Mouse (Mus musculus) cerebellum, adult 2 months (tissue): ENCODE results near the gene Tor1aip1. TPM values are rescaled to one million over a fixed set of nuclear protein-coding genes. Genes with fewer than 3 reads are reported as not detected.

Experiments used
- DNase-seq, 2 experiments: peaks; one replicate each; pipeline ENCODE4 v3.0.0; 2021
- H3K27ac ChIP-seq: fragments of 200-500 bp; 2 replicates; pipeline ENCODE4 v1.5.1; 2012; ENCODE audit warnings: low read length, control low read depth, inconsistent platforms; ENCODE audit not compliant: insufficient read depth
- H3K27me3 ChIP-seq: fragments of 200-500 bp; 2 replicates; pipeline ENCODE4 v1.6.1; 2012; ENCODE audit warnings: inconsistent platforms, mild to moderate bottlenecking, low read length, moderate library complexity; ENCODE audit not compliant: control insufficient read depth, insufficient read depth
- H3K4me1 ChIP-seq: fragments of 200-500 bp; 2 replicates; pipeline ENCODE4 v1.6.1; 2011; ENCODE audit warnings: low read length; ENCODE audit not compliant: control insufficient read depth, insufficient read depth
- H3K4me3 ChIP-seq: fragments of 200-500 bp; replicated peaks from 2 replicates; pipeline ENCODE3; 2011; ENCODE audit warnings: mild to moderate bottlenecking, low read depth, low read length, control low read depth; ENCODE audit not compliant: insufficient read depth
- CTCF ChIP-seq: fragments of 200-500 bp; IDR thresholded peaks from 2 replicates; pipeline ENCODE4 v1.5.1; 2011; ENCODE audit warnings: low read depth, mild to moderate bottlenecking, control low read depth, low read length, moderate library complexity, borderline replicate concordance; ENCODE audit not compliant: insufficient read depth
- POLR2A ChIP-seq: fragments of 200-500 bp; IDR thresholded peaks from 2 replicates; pipeline ENCODE4 v1.6.1; 2011; ENCODE audit warnings: low read length, control low read depth, borderline replicate concordance; ENCODE audit not compliant: insufficient read depth
- WGBS: fragments of 180-500 bp; shearing (Covaris S2); methylation state at CpG from one replicate; pipeline ENCODE4 v1.1.7; 2018; 5-methylcytosine and 5-hydroxymethylcytosine counted together
- polyA plus RNA-seq: library from polyadenylated mRNA; depleted of rRNA; stranded (reverse); fragments of >200 nt; gene quantifications from 2 replicates; pipeline ENCODE4 v1.2.3, GENCODE M21; 2012; rRNA removed

Gene Tor1aip1
- polyA plus RNA-seq, 1 experiment, result 25.5 TPM

DNA sequence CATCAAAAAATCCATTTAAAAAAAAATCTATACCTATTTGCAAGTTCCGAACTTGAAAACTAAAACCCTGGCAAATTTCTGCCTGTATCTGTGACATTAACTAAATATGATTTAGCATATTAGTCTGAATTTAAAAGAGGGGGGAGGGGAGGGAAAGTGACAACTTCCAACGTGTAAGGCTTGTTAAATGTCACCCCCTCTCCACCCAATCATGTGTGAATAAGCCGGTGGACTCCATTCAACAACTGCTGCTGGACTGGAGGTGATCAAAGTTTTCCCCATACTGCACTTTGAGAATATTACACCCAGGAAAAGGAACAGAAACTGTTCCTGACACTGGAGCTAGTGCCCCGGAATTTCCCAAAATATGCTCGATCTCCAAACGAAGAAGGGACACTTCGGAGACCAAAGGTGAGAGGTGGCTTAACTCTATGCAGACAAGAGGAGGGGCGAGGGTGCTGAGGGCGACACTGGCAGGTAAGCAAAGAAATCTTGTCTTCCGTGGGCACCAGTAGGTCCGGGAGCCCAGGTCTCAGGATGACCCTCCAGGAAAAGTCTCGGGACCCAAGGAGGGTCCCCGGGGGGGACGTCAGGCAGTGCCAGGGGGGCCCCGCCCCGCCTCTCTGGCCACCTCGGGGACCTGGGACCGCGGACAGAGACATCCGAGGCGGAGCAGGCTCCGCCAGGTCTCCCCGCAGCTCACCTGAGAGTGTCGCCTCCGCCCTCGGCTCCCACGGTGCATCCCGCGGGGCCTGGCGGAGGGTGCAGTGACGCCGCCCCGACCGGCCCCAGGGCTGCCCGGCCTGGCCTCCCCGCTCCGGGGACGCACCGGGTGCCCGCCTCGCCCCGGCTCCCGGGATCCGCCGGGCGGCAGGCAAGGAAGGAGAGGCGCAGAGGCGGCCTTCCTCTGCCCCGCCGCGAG, 63.9 kb downstream of the Tor1aip1 start:
- no peak for DNase-seq
- H3K4me3 ChIP-seq, result peak overlapping the region; percentile 97
- WGBS, result 1% methylated on average over 50 of the region's 51 CpGs
- H3K27ac ChIP-seq, result peak overlapping the region; percentile 74
- peaks cover 5% of the 10 kb centered on the region; the same call in 1 of the 2 replicates for H3K4me1 ChIP-seq
- no peaks in the 10 kb centered on the region for H3K27me3 ChIP-seq
- TF ChIP-seq CTCF (no peak), POLR2A (no peak)

Other genes with a start within 250 kb of the Tor1aip1 start
- 28.4 and 29.0 TPM in 2 replicates for gene Qsox1, start 223.6 kb downstream of the Tor1aip1 start, polyA plus RNA-seq
- 16.4 and 17.4 TPM in 2 replicates for gene Cep350, start 63.2 kb downstream of the Tor1aip1 start, polyA plus RNA-seq
- gene Tor1aip2, start 1.1 kb downstream of the Tor1aip1 start, polyA plus RNA-seq, result 55.5 and 57.7 TPM in 2 replicates
- 2.4 and 3.4 TPM in 2 replicates for gene Fam163a, start 168.5 kb upstream of the Tor1aip1 start, polyA plus RNA-seq